Mouse (Mus musculus): ENCODE data around the gene Hoxb9.

Gene Hoxb9

DNA sequence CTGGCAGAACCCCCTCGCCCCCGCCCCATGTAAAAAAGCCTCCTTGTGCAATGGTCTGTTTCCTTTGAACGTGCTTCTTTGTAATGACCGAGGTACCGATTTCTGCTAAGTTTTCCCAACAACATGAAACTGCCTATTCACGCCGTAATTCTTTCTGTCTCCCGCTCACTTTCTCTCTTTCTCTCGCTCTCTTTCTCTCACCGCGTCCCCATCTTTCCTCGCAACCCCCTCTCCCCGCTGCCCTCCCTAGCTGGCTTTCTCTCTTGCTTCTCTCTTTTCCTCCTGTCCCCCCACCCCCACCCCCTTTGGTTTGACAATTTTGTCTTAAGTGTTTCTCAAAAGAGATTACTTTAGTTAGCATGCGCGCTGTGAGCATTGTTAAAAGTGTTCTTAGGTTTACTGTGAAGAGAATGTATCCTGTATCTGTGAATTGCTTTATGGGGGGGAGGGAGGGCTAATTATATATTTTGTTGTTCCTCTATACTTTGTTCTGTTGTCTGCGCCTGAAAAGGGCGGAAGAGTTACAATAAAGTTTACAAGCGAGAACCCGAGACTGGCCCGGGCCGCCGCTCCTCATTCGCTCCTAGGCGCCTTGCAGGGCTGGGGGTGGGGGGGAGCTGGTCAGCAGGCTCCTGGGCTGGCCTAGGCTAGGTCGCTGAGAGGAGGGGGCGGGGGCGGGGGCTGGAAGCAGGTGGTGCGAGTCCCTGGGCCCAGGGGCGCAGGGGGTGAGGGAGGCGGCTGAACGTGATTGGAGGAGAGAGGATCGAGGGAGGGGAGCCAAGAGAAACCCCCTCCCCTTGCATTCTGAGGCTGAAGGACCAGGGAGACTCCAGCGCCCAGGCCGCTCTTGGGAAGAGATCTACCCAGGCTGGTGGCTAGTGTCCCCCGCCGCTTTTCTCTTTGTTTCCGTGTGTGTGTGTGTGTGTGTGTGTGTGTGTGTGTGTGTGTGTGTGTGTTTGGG is 13.8 kb downstream of the Hoxb9 start:
- no peak for DNase-seq (ENCODE audit: low spot score)

GRCm38 (mm10) chr11:96285771-96286738 is 14.8 kb downstream of the Hoxb9 start, which contains the start of gene Hoxb7:
Gene Hoxb7 (plus strand): TSS chr11:96286623.
- DNase-seq (ENCODE audit: low spot score), result no peak

GRCm38 (mm10) chr11:96286739-96287385 is 15.6 kb downstream of the Hoxb9 start:
- DNase-seq (ENCODE audit: low spot score), result no peak

DNA sequence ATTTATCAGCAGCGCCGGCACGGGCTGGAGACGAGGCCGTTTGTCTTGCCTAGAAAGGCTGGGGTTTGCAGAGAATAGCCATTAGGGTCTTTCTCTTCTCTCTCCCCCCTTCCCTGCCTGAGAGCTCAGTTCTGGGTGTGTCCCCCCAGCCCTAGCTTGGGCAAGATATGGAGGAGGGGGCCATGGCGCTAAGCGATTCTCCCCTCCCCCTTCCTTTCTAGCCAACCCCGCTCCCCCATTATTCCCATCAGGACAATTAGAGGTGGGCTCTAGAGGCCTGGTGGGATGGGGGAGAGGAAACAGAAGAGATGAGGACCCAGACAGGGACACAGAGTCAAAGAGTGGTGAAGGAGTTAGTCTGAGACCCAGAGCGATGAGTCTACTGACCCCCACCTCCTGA is 16.2 kb downstream of the Hoxb9 start:
- DNase-seq (ENCODE audit: low spot score), result no peak

DNA sequence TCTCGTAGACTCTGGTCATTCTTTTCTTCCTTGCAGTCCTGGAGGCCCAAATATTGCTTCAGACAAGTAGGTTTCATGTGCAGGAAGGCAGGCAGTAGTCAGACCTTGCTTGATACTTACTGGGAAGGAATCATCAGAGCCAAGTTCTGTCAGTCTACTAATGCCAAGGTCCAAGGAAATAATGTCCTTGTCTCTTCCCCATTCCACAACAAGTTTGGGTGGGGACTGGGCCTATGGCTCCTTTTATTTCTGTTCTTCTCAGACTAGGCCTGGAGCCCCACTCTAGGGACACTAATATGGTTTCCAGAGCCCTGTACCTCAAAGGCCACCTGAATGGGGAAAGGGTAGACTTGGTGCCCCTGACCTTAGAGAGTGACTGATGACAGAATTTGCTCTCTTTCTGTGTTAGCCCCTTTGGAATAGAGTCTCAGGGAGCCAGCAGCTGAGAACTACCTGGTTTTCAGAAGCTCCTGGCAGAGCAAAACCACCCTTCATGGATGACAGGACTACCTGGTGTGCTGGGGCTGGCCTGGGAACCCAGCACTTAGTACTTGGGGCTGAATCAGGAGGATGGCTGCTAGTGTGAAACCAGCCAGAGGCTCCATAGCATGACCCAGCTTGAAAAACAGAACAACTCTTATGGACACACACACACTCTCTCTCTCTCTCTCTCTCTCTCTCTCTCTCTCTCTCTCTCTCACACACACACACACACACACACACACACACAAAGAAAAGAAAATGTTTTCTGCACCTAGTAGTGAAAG is 17.4 kb downstream of the Hoxb9 start:
- no peak for DNase-seq (ENCODE audit: low spot score)

GRCm38 (mm10) chr11:96289293-96289692 is 18.0 kb downstream of the Hoxb9 start:
- DNase-seq (ENCODE audit: low spot score), result no peak

DNA sequence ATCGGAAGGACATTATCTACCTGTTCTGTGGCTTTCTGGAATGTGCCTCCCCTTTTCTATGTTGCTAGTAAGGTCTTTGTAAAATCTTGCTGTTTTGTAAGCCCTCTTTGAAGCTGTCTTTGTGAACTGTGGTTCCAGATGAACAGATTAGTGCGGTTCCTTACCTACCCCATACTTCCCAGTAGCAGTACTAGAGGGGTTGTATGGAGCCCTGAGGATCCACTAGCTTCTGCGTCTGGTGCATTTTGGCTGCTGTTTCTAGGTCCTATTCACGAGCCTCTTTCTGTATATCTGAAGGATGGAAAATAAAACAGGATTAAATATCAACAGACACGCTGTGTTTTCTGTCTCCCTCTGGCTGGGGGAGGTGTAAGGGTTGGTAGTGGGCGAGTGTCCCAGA is 18.6 kb downstream of the Hoxb9 start:
- no peak for DNase-seq (ENCODE audit: low spot score)

GRCm38 (mm10) chr11:96290705-96291355 is 19.6 kb downstream of the Hoxb9 start:
- no peak for DNase-seq (ENCODE audit: low spot score)

DNA sequence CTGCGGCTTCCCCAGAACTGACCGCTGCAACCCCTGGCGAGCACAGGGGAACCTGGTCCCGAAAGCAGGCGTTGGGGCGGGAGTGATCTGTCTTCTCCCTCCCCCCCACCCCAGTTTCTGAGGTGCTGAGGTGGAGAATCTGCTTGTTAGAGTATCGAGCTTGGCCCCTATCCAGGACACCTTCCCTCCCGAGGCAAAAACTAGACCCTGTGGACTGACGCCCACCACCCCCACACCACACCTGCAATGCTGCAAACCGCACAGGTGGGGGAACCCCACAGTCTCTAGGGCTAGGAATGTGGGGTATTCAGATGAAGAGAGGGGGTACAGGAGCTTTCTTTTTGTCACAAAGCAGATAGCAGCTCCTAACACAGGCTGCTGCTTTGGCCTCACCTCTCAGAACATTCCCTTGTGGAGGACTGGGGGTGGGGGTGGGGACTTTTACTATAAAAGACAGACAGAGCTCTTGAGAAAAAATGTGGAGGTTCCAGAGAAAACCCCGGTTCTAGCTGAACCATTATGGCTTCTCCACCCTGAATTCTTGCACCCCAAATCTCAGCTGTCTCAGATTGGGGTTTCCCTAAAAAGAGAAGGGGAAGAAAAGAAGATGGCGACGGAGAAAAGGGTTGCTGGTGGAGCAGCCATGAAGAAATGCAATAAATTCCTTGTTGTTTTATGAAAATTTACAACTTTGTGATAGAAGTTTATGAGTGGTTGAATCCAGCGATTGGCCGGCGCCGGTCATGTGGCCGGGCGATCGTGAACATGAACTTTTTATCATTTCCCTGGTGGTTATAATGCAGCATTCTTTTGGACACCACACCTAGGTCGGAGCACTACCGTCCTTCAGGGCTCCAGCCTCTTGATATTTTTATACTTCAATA is 20.7 kb downstream of the Hoxb9 start, which contains the start of gene Hoxb6:
Hoxb6 (plus strand) TSS at position 796 of the 884 bp plus-strand sequence.
- DNase-seq (ENCODE audit: low spot score), result no peak

DNA sequence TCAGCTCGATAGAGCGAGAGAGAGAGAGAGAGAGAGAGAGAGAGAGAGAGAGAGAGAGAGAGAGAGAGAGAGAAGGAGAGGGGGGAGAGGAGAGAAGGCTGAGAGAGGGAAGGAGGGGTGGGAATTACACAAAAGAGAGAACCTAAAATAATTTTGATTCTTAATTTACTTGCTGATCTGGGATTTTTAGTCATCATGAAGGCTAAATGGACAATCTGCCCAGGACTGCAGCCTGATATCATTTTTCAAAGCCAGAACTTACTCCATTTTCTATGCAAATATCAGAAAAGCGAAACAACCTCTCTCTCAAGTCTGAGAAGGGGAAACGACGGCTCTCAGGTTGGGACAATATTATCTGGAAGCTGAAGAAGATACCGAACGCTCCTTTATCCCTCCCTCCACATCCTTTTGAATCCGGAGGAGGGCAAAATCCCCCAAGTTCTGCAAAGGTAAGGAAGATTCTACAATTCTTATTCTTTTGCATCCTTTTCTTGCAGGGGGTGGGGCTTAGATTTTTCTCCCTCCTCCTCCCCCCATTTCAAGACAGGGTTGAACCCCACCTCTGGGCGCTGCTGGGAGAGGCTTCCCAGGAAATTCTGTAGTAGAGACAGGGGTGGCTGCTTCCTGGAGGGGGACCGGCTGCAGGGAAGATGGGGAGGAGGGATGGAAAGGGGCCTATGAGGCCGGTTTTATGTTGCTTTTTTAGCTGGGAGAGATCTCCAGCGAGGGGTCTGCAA is 21.5 kb downstream of the Hoxb9 start:
- DNase-seq (ENCODE audit: low spot score), result no peak

GRCm38 (mm10) chr11:96293302-96293921 is 22.2 kb downstream of the Hoxb9 start:
- DNase-seq (ENCODE audit: low spot score), result no peak

DNA sequence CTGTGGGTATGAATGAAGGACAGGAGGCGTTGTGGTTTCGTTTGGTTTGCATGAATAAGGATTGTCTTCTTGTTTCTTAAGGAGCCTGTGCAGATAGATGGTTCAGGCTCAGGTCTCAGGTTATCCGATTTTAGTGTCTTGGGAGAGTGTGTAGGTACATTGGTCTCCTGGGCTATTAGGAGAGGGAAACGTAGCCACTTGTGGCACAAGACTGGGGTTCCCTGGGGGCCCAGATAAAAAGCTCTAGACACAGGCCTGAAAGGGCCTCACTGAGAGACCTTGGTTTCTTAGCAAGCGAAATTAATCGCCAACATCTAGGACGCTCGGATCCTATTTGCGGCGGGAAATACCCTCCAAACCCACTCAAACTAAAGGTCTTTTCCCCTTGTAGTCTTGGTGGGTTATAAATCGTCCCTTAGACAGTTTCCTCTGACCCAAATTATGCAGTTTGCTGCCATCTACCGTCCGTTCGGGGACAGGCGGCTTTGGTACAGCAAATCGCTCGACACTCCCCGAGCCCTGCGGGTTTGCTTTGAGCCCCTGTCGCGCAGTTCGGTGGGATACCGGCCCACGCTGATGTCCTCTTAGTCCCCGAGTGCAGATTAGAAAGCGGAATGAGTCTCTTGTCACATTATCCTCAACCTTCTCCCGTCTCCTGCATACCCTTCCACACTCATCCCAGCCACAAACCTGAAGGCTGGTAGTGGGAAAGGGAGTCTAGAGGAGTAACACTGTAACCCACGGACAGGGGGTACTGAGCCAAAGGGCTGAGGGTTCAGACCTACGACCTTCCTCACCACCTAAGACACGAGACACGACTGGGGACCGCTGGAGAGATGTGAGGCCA is 23.2 kb downstream of the Hoxb9 start:
- DNase-seq (ENCODE audit: low spot score), result no peak

DNA sequence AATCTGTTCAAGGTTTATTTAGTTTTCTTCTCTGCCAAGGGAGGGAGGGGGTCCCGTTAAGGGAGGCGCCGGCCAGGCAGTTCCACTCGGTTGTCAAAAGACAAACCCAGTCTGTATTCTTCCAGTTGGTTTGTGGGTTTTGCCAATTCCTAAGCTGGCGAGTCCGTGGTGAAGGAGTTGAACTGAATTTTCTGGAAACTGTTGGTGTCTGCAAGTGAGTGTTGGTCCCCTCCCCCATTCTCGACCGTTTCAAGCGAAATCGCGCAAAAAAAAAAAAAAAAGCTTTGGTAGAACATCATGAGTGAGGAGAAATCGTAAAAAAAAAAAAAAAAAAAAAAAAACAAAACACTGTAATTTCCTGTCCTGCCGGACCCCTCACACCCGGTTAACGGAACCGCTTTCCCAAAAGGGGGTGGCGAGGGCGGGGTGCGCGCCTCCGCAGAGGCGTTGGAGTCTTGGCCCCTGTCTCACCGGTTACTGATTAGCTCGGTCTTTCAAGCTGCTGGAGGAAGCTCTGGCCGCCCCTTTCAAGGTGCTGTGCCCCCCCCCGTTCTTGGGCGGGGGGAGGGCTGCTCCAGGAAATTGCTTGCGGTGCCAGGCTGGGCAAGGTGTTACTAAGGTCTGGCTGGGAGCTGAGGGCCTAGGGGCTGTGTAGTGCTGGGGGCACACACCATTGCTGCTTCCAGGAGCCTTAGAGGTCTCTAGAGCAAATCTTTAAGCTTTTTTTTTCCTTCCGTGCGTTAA is 24.0 kb downstream of the Hoxb9 start:
- no peak for DNase-seq (ENCODE audit: low spot score)

DNA sequence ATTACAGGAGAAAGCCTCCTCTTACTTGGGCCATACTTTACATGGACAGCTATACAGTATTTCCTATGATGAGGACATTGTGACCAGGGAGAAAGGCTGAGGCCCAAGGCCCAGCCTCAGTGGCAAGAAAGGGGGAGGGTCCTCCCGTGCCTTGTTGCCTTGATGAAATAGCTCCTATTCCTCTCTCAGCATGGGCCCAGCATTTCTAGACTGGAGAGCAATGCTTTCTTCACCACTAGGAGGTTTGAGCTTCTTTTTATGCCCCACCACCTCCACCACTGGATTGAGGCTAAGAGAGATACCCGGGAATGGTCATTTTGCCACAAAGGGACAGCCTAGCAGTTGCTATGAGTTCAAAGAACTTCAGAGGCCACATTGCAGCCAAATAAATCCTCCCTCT is 25.7 kb downstream of the Hoxb9 start:
- DNase-seq (ENCODE audit: low spot score), result no peak

DNA sequence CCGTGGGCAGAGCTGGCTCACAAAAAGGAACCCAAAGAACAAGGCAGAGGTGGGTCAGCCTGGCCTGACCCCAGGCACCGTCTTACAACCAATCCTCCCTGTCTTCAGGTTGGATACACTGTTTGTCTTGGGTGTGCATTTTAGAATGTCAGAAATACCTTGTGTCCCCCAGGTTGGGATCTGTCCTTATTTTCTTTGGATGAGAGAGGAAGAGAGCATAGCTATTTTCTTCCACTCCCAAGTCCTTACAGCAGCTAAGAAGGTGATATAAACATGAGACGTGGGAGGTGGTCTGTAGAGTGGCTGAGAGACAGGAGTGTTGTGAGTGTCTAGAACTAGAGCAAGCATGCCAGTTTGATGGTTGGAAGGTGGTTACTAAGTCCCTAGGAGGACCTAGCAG is 26.2 kb downstream of the Hoxb9 start:
- no peak for DNase-seq (ENCODE audit: low spot score)

DNA sequence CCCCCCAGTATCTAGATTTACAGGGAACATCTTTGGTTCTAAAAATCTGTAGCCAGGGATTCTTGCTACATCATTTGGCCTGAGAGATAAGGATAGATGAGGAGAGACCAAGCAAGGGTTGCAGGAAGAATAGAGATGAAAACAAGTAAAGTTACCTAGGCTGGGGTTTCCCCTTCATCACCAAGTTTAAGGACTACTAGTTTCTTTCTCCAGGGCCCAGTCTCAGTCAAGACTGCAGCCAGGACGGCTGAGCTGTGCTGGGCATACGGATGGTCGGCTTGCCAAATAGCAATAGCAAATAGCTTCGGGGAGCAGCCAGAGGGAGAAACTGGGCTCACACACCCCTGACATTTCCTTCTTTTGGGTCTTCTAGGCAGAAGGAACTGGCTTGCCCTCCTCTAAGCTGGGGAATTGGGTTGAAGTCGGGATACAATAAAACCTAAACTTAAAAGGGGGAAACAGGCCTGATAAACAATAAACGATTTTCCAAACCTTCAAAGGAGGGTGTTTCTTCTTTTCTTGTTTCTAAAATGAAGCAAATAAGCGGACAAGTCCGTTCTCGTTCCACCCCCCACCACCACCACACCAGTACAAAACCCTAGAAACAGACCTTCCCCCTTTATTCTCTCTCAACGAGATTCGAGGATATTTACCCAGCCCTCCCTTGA is 26.8 kb downstream of the Hoxb9 start:
- no peak for DNase-seq (ENCODE audit: low spot score)
